Mouse (Mus musculus): ENCODE measurements at regions not wholly inside any gene's neighbourhood (a gene's known extent, or its start where the extent isn't known, plus 50 kb on each side); places are given as distances from the start of the nearest gene placed in this dataset.

GRCm38 (mm10) chr4:105969628-105970027 lies 180.0 kb downstream of the Gm12728 start:
- TF ChIP-seq ZNF384 (IDR thresholded peaks at IDR 0.05; ENCODE audit: low read depth, low read length): no peak
- no peak for TF ChIP-seq ZC3H11A (IDR thresholded peaks at IDR 0.05; ENCODE audit: borderline replicate concordance, low read depth, low read length)
- no peak for TF ChIP-seq CHD2 (IDR thresholded peaks at IDR 0.05; ENCODE audit: low read depth, low read length)
- no peak for TF ChIP-seq MAFK (IDR thresholded peaks at IDR 0.05; ENCODE audit: insufficient read depth, low read depth, low read length)
- no peak for TF ChIP-seq HCFC1 (IDR thresholded peaks at IDR 0.05; ENCODE audit: borderline replicate concordance, insufficient read depth, low read length)
